Mouse (Mus musculus) layer of hippocampus, postnatal 25 days (tissue): ENCODE measurements around the gene Cdk8. TPM values are rescaled to one million over a fixed set of nuclear protein-coding genes. Genes with fewer than 3 reads are reported as not detected.

ENCODE experiments used
- DNase-seq, 2 experiments: peaks; one replicate each; pipeline ENCODE4 v3.0.0; 2022; ENCODE audit warnings: mixed read lengths in 2 of 2, low spot score in 1 of 2; ENCODE audit errors: extremely low spot score in 1 of 2
- total RNA-seq, 2 experiments: library from RNA; stranded (reverse); gene quantifications; 2 replicates each; pipeline ENCODE4 v1.2.3; 2021

The Cdk8 gene
- total RNA-seq, 2 experiments from 2014 or later: 39.7 to 48.8 TPM

- no peak for DNase-seq
Observed at GRCm38 (mm10) chr5:146232056-146232675, 1.1 kb downstream of the Cdk8 start.

DNA sequence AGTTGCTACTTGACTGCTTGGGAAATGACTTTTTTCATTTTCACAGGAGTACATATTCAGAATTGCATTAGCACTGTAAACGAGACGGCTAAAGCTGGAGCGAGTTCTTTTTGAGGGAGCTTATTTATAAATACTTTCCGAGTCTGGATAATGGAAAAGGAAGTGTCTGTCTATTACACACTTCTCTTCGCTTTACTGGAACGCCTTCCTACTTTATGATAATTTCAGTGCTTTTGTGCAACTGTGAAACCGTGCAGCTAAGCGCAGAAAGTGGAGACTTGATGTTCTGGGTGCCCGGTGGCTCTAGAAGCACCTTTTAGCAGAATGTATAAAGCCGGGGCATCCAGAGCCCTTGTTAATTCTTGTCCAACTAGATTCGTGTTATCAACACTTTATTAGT is 1.8 kb downstream of the Cdk8 start:
- no peak for DNase-seq

DNA sequence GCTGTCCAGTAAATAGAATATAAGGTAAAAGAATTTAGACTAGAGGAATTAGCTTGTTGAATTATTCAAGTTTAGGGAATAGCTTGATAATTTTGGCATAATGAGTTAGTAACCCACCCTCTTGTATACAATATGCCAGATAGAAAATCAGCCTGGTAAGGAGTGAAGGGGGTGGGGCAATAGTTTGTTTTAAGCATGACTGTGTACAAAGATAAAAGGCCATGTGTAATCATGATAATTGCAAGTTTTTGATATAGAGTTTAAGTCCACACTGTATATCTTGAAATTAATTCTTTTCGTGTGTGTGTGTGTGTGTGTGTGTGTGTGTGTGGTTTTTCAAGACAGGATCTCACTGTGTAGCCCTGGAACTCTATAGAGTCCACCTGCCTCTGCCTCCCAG is 3.3 kb downstream of the Cdk8 start:
- no peak for DNase-seq

- no peak for DNase-seq
Observed at GRCm38 (mm10) chr5:146238274-146238673, 7.2 kb downstream of the Cdk8 start.

- no peak for DNase-seq
Observed at GRCm38 (mm10) chr5:146240771-146241170, 9.7 kb downstream of the Cdk8 start.

DNA sequence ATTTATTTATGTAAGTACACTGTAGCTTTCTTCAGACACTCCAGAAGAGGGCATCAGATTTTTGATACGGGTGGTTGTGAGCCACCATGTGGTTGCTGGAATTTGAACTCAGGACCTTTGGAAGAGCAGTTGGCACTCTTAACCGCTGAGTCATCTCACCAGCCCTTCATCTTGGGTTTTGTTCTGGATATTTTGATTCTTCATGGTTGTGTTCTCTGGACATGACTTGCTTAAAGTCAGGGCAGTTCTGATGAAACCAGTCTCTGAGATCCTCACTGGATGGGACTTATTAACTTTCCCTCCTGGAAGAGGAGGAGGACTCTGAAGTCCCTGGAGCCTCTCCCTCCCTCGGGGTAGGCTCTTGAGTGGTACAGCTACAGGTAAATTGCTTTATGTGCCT is 10.2 kb downstream of the Cdk8 start:
- no peak for DNase-seq

DNA sequence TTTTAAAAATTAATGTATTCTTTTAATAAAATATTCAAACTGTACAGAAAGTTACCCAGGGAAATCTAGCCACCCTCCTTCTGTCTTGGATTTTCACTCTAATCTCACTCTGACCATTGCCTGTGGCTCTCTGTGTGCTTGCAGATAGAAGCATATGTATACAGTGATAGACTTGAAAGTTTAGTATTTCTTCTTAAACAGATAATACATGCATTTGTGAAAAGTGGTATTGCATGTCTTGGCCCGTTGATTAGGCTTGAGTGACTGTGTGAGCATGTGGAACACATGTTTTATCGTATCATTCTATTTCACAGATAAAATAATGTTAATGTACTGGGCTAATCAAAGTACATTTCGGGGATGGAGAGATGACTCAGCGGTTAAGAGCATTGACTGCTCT is 14.2 kb downstream of the Cdk8 start:
- no peak for DNase-seq

- DNase-seq: no peak
Observed at GRCm38 (mm10) chr5:146245646-146246370, 14.8 kb downstream of the Cdk8 start.

- DNase-seq: no peak
Observed at GRCm38 (mm10) chr5:146246386-146246785, 15.4 kb downstream of the Cdk8 start.

DNA sequence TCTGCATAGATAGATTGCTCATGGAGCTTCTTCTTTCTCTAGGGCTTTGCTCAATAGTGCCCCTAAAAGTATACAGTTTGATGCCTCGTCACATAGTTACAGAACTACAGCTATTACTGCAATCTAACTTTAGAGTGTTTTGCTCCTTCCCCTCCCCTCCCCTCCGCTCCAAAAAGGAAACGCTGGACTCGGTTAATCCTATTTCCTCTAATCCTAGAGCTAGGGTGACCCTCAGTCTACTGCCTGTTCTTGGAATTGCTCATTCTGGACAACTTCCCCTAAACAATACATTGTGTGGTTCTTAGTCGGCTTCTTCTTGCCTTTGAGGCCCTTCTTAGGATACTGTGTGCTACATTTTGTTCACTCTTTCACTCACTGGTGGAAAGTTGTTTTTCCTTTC is 16.7 kb downstream of the Cdk8 start:
- DNase-seq: no peak

- no peak for DNase-seq
Observed at GRCm38 (mm10) chr5:146248746-146249145, 17.7 kb downstream of the Cdk8 start.

GRCm38 (mm10) chr5:146250369-146251075 is 19.5 kb downstream of the Cdk8 start:
- no peak for DNase-seq

- DNase-seq: no peak
Observed at GRCm38 (mm10) chr5:146251663-146252429, 20.8 kb downstream of the Cdk8 start.

DNA sequence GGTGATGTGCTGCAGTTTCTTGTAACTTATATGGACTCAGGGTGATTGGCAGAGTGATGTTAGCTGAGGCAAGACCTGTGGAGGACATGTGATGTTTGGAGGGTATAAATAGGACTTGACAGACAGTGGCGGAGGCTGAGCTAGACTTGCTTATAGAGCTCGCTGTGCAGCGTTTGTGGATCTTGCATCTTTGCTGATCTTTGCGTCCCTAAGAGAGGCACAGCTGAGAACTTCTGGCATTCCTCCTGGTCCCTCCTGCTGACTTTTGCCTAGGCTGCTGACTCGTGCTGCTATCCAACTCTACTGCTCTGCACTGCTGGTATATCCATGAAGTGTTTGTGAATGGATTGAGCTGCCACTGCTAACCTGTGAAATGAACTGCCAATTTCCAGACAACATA is 22.6 kb downstream of the Cdk8 start:
- no peak for DNase-seq

DNA sequence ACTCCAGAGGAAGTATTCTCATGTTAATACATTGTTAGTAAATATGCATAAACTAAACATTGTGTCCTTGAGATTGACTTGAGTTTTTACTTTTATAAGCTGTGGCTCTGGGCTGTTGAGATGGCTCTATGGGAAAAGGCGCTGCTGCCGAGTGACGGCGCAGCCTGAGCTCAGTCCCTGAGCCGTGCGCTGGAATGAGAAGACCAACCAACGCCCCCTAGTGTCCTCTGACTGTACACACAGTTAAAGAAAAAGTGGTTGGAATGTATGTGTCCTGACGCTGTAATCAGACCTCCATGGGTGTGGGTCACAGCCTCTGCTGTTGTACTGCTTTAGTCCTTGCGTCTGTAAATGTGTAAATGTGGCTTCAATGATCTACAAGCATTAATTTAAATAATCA is 29.0 kb downstream of the Cdk8 start:
- DNase-seq: no peak

DNA sequence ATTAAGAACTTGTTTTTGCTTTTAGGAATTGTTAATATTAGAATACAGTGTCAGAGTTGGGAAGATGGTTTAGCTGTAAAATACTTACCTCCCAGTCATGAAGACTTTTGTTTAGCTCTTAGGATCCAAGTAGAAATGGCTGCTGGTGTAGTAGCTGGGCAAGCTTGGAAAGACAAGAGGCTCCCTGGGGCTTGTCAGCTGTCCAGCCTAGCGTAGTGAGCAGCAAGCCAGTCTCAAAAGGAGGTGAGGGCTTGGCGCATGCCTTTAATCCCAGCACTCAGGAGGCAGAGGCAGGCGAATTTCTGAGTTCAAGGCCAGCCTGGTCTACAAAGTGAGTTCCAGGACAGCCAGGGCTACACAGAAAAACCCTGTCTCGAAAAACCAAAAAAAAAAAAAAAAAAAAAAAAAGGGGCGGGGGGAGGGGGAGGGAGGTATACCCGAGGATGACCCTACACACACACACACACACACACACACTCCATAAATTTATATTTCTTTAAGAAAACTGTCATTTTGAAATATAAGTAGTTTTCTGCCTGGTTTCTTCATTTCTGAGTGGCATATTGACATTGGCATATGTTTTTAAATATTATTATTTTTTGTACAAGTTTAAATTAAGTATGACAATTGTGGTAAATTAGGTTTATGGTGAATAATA is 35.0 kb downstream of the Cdk8 start:
- no peak for DNase-seq

- no peak for DNase-seq
Observed at GRCm38 (mm10) chr5:146267776-146268175, 36.7 kb downstream of the Cdk8 start.

DNA sequence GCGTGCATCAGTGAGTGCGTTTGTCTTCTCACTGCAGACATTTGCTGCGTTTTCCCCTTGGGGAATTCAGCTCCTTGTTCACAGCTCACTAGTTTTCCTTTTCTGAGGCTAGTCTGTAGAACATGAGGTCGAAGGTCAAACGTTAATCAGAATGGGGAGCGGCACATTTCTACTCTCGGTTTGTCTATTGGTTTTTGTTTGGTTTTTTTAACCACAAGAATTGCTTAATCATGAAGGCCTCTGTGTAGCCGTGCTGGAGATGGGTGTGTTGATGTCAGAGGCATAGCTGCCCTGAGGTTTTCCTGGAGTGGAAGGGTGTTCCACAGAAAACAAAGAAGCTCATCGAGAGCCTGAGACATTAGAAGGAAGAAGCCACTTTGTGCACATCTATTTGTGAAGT is 39.6 kb downstream of the Cdk8 start:
- DNase-seq: no peak

DNA sequence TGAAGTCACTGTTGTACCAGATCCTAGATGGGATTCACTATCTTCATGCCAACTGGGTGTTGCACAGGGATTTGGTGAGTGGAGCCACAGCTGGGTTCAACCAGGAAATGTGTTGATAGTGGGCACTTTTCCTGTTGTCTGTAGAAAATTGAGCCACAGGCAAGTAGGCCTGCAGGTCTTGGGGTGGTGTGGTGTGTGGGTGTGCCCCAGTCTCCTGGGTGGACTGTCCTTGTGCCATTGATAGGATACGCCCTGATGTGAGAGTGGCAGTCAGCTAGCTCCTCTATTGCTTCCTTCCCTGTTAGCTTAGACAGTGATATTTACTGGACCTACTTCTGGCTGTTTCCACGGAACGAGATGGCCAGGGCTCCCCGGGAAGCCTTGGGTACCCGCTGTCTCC is 40.6 kb downstream of the Cdk8 start:
- DNase-seq: no peak

GRCm38 (mm10) chr5:146273096-146273495 is 42.1 kb downstream of the Cdk8 start:
- no peak for DNase-seq
